Mouse (Mus musculus) liver, postnatal 0 days (tissue): Measurements from ENCODE around the gene Zfp619.
"Not testable (repeated sequence)": the region's sequence is repeated elsewhere in the genome, so short reads cannot be mapped to it uniquely, and the experiment has no call there.

ENCODE experiments used
- CTCF ChIP-seq: sonication (generic); IDR thresholded peaks from 2 replicates; pipeline ENCODE4 v1.5.1; 2016; ENCODE audit warnings: antibody characterized with exemption, low read depth
- EP300 ChIP-seq: IDR thresholded peaks from 2 replicates; pipeline ENCODE4 v1.6.1; 2016; ENCODE audit warnings: antibody characterized with exemption, low read depth, mild to moderate bottlenecking

DNA sequence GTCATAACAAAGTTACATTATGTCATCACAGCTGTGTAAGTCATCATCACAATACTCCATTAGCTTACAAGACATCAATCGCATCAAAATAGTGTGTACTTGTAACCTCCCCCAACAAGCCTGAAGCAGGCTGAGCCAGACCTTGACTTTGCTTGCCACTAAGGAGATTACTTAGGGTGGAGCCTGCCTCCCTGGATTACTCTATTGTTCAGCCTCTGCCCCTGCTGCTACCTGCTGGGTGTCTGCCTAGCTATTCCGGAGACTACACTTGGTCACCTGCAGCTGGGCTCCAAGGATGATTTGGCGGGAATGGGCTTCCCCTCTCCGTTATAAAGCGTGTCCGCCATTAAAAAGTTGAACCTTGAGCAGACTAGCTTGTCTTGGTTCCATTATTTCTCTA lies 69.3 kb downstream of the Zfp619 start:
- TF ChIP-seq CTCF, EP300: not testable (repeated sequence)
